Mouse (Mus musculus): ENCODE measurements at regions not wholly inside any gene's neighbourhood (a gene's known extent, or its start where the extent isn't known, plus 50 kb on each side); places are given as distances from the start of the nearest gene placed in this dataset. TPM values are rescaled to one million over a fixed set of nuclear protein-coding genes. Genes with fewer than 3 reads are reported as not detected.

DNA sequence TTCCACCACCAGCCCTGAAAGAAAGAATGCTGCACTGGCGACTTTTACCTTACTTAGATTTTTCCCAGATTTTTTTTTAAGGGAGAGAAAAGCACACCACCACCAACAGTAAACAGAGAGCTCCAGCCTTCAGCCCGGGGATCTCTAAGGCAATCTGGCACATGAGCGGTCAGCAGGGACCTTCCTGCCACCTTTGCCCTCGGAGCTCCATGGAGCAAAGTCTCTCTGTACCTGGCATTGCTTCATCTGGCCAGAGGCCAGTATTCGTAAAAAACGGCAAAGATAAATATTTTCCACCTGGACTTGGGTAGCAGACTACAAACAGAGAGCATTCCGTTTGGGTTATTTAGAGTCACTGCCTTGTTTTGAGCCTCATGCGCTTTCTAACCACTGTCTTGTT is 58.4 kb upstream of the Dio3 start:
- H3K36me3 ChIP-seq (replicated peaks), result no peaks in the 10 kb centered on the region
- no peaks in the 10 kb centered on the region for H3K27me3 ChIP-seq (ENCODE audit: poor library complexity, severe bottlenecking)
- H3K4me1 ChIP-seq, result peaks cover 10% of the 10 kb centered on the region
- DNase-seq (ENCODE audit: extremely low spot score, low spot score), result no peak
- 78% methylated on average over 8 of the region's 8 CpGs for WGBS
- no peak overlapping the region for H3K4me3 ChIP-seq
- H3K27ac ChIP-seq, result no peak overlapping the region
- no peaks in the 10 kb centered on the region for H3K9me3 ChIP-seq

DNA sequence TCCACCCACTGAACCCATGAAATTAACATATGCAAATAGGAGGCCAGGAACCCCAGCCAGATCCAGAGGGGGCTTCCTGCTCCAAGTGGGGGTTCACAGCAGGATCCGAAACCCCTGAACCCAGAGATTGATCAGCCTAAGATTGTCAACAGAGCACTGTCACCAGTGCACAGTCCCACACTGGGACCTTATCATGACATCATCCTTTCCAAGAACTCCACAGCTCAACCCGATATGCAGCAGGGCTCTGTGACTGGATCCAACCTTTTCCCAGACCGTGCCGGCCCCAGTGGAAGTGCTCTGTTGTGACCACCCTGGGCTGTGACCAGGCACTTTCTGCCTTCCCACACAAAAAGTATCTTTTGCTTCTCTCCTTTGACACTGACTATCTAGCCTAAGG is 57.7 kb upstream of the Dio3 start:
- H3K4me1 ChIP-seq, result peaks cover 10% of the 10 kb centered on the region
- no peak overlapping the region for H3K27ac ChIP-seq
- 46% methylated on average over 4 of the region's 4 CpGs for WGBS
- H3K27me3 ChIP-seq (ENCODE audit: poor library complexity, severe bottlenecking), result no peaks in the 10 kb centered on the region
- H3K4me3 ChIP-seq, result no peak overlapping the region
- H3K36me3 ChIP-seq (replicated peaks), result no peaks in the 10 kb centered on the region
- no peak for DNase-seq (ENCODE audit: extremely low spot score, low spot score)
- no peaks in the 10 kb centered on the region for H3K9me3 ChIP-seq

DNA sequence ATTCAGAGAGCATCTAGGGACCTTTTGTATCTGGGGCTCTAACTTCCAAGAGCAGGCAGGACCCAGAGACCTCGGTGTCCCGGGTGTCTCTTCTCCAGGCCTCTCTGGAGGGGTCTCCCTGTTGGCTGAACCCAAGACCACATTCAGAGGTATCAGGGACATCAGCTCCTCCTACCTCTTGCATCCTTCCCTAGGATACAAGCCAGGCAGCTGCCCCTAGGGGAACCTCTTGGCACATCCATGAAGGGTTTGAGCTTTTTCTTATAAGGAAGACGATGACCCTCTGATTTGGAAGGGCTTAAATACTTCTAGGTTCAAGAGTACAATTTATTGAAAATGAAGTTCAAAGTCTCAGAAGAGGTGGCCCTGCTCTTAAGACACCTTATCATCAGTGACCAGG is 57.2 kb upstream of the Dio3 start:
- DNase-seq (ENCODE audit: extremely low spot score, low spot score), result no peak
- Histone ChIP-seq H3K27ac (no peak overlapping the region), H3K4me1 (peaks cover 10% of the 10 kb centered on the region), H3K4me3 (no peak overlapping the region), H3K27me3 (ENCODE audit: poor library complexity, severe bottlenecking) (no peaks in the 10 kb centered on the region), H3K36me3 (replicated peaks) (no peaks in the 10 kb centered on the region), H3K9me3 (no peaks in the 10 kb centered on the region)
- WGBS, result 56% methylated on average over 3 of the region's 3 CpGs

DNA sequence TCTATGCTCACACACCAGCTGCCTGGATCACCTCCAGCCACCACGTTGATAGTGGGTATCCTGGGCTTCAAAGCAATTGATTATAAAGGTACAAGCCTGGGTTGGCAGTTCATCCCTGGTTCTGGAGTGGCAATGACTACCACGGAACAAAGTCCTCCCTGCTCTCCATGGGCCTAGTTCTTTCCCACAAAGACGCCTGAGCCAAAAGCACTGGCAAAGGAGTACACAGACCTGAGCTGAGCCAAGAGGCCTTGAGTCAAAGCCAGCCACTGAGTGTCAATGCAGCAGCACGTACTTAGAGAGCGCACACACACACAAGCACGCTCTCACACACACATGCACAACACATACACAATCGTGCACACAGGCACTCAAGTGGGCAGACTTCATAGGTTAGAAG is 54.6 kb upstream of the Dio3 start:
- 86% methylated on average over 7 of the region's 7 CpGs for WGBS
- no peak overlapping the region for H3K4me3 ChIP-seq

DNA sequence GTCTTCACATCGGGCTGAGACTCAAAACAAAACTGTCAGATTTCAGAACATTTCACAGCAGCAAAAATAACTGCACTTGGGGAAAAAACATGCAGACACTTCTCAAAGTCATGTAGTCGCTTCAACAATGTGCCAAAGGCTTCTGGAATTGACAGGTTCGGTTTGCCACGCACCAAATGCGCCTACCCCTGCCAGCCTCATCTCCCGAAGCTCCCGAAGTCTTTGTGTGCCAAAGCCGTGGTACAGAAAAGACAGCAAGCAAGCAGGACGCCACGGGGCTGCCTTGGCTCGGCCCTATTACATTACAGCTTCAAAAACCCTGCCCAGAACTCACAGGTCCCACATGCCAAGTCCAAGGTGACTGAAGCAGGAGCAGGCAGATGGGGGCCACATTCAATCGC is 50.9 kb upstream of the Dio3 start:
- Histone ChIP-seq H3K27me3 (ENCODE audit: poor library complexity, severe bottlenecking) (peaks cover 29% of the 10 kb centered on the region), H3K27ac (no peak overlapping the region), H3K4me3 (no peak overlapping the region), H3K4me1 (peaks cover 19% of the 10 kb centered on the region), H3K36me3 (replicated peaks) (no peaks in the 10 kb centered on the region), H3K9me3 (no peaks in the 10 kb centered on the region)
- WGBS, result 88% methylated on average over 12 of the region's 12 CpGs
- no peak for DNase-seq (ENCODE audit: extremely low spot score, low spot score)

More for the DNA sequence above, 54.6 kb upstream of the Dio3 start:
- Histone ChIP-seq H3K9me3 (no peaks in the 10 kb centered on the region), H3K27me3 (ENCODE audit: poor library complexity, severe bottlenecking) (0 out of 2 replicates have a peak, but pooled peaks cover 3% of the 10 kb centered on the region), H3K27ac (no peak overlapping the region), H3K4me1 (peaks cover 10% of the 10 kb centered on the region), H3K36me3 (replicated peaks) (no peaks in the 10 kb centered on the region)
- DNase-seq (ENCODE audit: extremely low spot score, low spot score), result no peak

MicroRNAs encoded in the stretch of these regions (microRNA counts, 519-probe panel; counts per million panel counts)
- 5,373 counts per million, percentile 87 among the panel's probes with 10 or more counts for microRNA mmu-miR-1193
- microRNA mmu-miR-1197, result 2,962 counts per million, percentile 71 among the panel's probes with 10 or more counts
- microRNA mmu-miR-134, result 5,360 counts per million, percentile 86 among the panel's probes with 10 or more counts
- 4,600 counts per million, percentile 80 among the panel's probes with 10 or more counts for microRNA mmu-miR-154
- 341 counts per million, percentile 65 among the panel's probes with 10 or more counts for microRNA mmu-miR-299
- microRNA mmu-miR-300, result 5,976 counts per million, percentile 91 among the panel's probes with 10 or more counts
- microRNA mmu-miR-3072, result 341 counts per million, percentile 65 among the panel's probes with 10 or more counts
- microRNA mmu-miR-323-3p, result 5,321 counts per million, percentile 86 among the panel's probes with 10 or more counts
- microRNA mmu-miR-323-5p, result 341 counts per million, percentile 65 among the panel's probes with 10 or more counts
- microRNA mmu-miR-329, result 6,867 counts per million, percentile 96 among the panel's probes with 10 or more counts
- 6,579 counts per million, percentile 95 among the panel's probes with 10 or more counts for microRNA mmu-miR-369-3p
- 3,761 counts per million, percentile 75 among the panel's probes with 10 or more counts for microRNA mmu-miR-369-5p
- 5,452 counts per million, percentile 88 among the panel's probes with 10 or more counts for microRNA mmu-miR-376a
- microRNA mmu-miR-376b, result 6,382 counts per million, percentile 94 among the panel's probes with 10 or more counts
- microRNA mmu-miR-376c, result 6,723 counts per million, percentile 95 among the panel's probes with 10 or more counts
- 5,321 counts per million, percentile 86 among the panel's probes with 10 or more counts for microRNA mmu-miR-377
- 1,376 counts per million, percentile 66 among the panel's probes with 10 or more counts for microRNA mmu-miR-379
- 341 counts per million, percentile 65 among the panel's probes with 10 or more counts for microRNA mmu-miR-380-3p
- 341 counts per million, percentile 65 among the panel's probes with 10 or more counts for microRNA mmu-miR-380-5p
- microRNA mmu-miR-381, result 5,360 counts per million, percentile 87 among the panel's probes with 10 or more counts
- 6,749 counts per million, percentile 95 among the panel's probes with 10 or more counts for microRNA mmu-miR-382
- microRNA mmu-miR-409-3p, result 3,643 counts per million, percentile 74 among the panel's probes with 10 or more counts
- 3,420 counts per million, percentile 73 among the panel's probes with 10 or more counts for microRNA mmu-miR-409-5p
- microRNA mmu-miR-410, result 6,002 counts per million, percentile 91 among the panel's probes with 10 or more counts
- microRNA mmu-miR-411, result 4,495 counts per million, percentile 80 among the panel's probes with 10 or more counts
- 341 counts per million, percentile 65 among the panel's probes with 10 or more counts for microRNA mmu-miR-412
- 341 counts per million, percentile 65 among the panel's probes with 10 or more counts for microRNA mmu-miR-453
- microRNA mmu-miR-485, result 341 counts per million, percentile 65 among the panel's probes with 10 or more counts
- 5,412 counts per million, percentile 88 among the panel's probes with 10 or more counts for microRNA mmu-miR-487b
- 341 counts per million, percentile 65 among the panel's probes with 10 or more counts for microRNA mmu-miR-494
- 6,369 counts per million, percentile 93 among the panel's probes with 10 or more counts for microRNA mmu-miR-495
- 341 counts per million, percentile 65 among the panel's probes with 10 or more counts for microRNA mmu-miR-496
- 4,233 counts per million, percentile 78 among the panel's probes with 10 or more counts for microRNA mmu-miR-539
- microRNA mmu-miR-541, result 4,547 counts per million, percentile 80 among the panel's probes with 10 or more counts
- 6,932 counts per million, percentile 96 among the panel's probes with 10 or more counts for microRNA mmu-miR-543
- microRNA mmu-miR-544, result 341 counts per million, percentile 65 among the panel's probes with 10 or more counts
- 341 counts per million, percentile 65 among the panel's probes with 10 or more counts for microRNA mmu-miR-654-3p
- 341 counts per million, percentile 65 among the panel's probes with 10 or more counts for microRNA mmu-miR-654-5p
- microRNA mmu-miR-666-3p, result 341 counts per million, percentile 65 among the panel's probes with 10 or more counts
- 341 counts per million, percentile 65 among the panel's probes with 10 or more counts for microRNA mmu-miR-666-5p
- 4,823 counts per million, percentile 82 among the panel's probes with 10 or more counts for microRNA mmu-miR-667
- 341 counts per million, percentile 65 among the panel's probes with 10 or more counts for microRNA mmu-miR-668
- microRNA mmu-miR-679, result 341 counts per million, percentile 65 among the panel's probes with 10 or more counts
- microRNA mmu-miR-758, result 341 counts per million, percentile 65 among the panel's probes with 10 or more counts
- 341 counts per million, percentile 65 among the panel's probes with 10 or more counts for microRNA mmu-miR-882

Small RNA genes in the stretch of these regions (microRNA-seq; reads per million reads assigned to microRNA genes)
- not detected for gene Gm24321
- gene Gm25252, result not detected
- not detected for gene Gm25750
- gene Gm27379, result 2.4 reads per million
- gene Gm44322, result not detected
- gene Mir1193, result 3,795 reads per million, percentile 88 among the genes with 10 or more reads in this experiment
- 29.9 reads per million, percentile 36 among the genes with 10 or more reads in this experiment for gene Mir1197
- gene Mir134, result 2,653 reads per million, percentile 84 among the genes with 10 or more reads in this experiment
- 2,753 reads per million, percentile 84 among the genes with 10 or more reads in this experiment for gene Mir154
- 0.90 reads per million for gene Mir299a
- not detected for gene Mir299b
- gene Mir300, result 1,829 reads per million, percentile 80 among the genes with 10 or more reads in this experiment
- 174 reads per million, percentile 53 among the genes with 10 or more reads in this experiment for gene Mir3072
- 2,725 reads per million, percentile 84 among the genes with 10 or more reads in this experiment for gene Mir323
- 254 reads per million, percentile 57 among the genes with 10 or more reads in this experiment for gene Mir329
- gene Mir369, result 11,730 reads per million, percentile 95 among the genes with 10 or more reads in this experiment
- not detected for gene Mir376a
- 841 reads per million, percentile 73 among the genes with 10 or more reads in this experiment for gene Mir376b
- gene Mir376c, result 1,619 reads per million, percentile 78 among the genes with 10 or more reads in this experiment
- 438 reads per million, percentile 65 among the genes with 10 or more reads in this experiment for gene Mir377
- 5,864 reads per million, percentile 90 among the genes with 10 or more reads in this experiment for gene Mir379
- not detected for gene Mir380
- 3,779 reads per million, percentile 88 among the genes with 10 or more reads in this experiment for gene Mir381
- 5,490 reads per million, percentile 89 among the genes with 10 or more reads in this experiment for gene Mir382
- not detected for gene Mir409
- 436 reads per million, percentile 65 among the genes with 10 or more reads in this experiment for gene Mir410
- gene Mir411, result 14,228 reads per million, percentile 97 among the genes with 10 or more reads in this experiment
- 250 reads per million, percentile 56 among the genes with 10 or more reads in this experiment for gene Mir412
- not detected for gene Mir453
- 609 reads per million, percentile 69 among the genes with 10 or more reads in this experiment for gene Mir485
- 18,061 reads per million, percentile 98 among the genes with 10 or more reads in this experiment for gene Mir487b
- 1,640 reads per million, percentile 79 among the genes with 10 or more reads in this experiment for gene Mir494
- 259 reads per million, percentile 58 among the genes with 10 or more reads in this experiment for gene Mir495
- gene Mir496a, result 300 reads per million, percentile 60 among the genes with 10 or more reads in this experiment
- not detected for gene Mir539
- gene Mir541, result 9,300 reads per million, percentile 94 among the genes with 10 or more reads in this experiment
- 1,352 reads per million, percentile 76 among the genes with 10 or more reads in this experiment for gene Mir543
- 6.3 reads per million, percentile 16 among the genes with 10 or more reads in this experiment for gene Mir544
- gene Mir654, result not detected
- gene Mir666, result 251 reads per million, percentile 56 among the genes with 10 or more reads in this experiment
- 703 reads per million, percentile 71 among the genes with 10 or more reads in this experiment for gene Mir667
- gene Mir668, result 115 reads per million, percentile 49 among the genes with 10 or more reads in this experiment
- 689 reads per million, percentile 71 among the genes with 10 or more reads in this experiment for gene Mir679
- 559 reads per million, percentile 69 among the genes with 10 or more reads in this experiment for gene Mir758
- gene Mir882, result not detected

Data from forebrain, embryonic 10.5 days (tissue).